Mouse (Mus musculus): ENCODE results near the gene Lpp. TPM values are rescaled to one million over a fixed set of nuclear protein-coding genes. Genes with fewer than 3 reads are reported as not detected.

The Lpp gene
- polyA plus RNA-seq, 1 experiment = not detected

GRCm38 (mm10) chr16:24766051-24766450, 372.7 kb downstream of the Lpp start:
- 89% methylated on average over 3 of the region's 3 CpGs for WGBS
- Histone ChIP-seq H3K4me3 (ENCODE audit: insufficient read depth, low read depth, low read length) (no peak overlapping the region), H3K4me1 (ENCODE audit: control insufficient read depth, insufficient read depth, low read length) (no peaks in the 10 kb centered on the region), H3K27ac (ENCODE audit: insufficient read depth, low read depth, low read length) (no peak overlapping the region)
- TF ChIP-seq CTCF (IDR thresholded peaks at IDR 0.05; ENCODE audit: insufficient read depth, low read depth, low read length) (no peak), POLR2A (IDR thresholded peaks at IDR 0.05; ENCODE audit: insufficient read depth, low read depth, low read length) (no peak)

- Histone ChIP-seq H3K4me3 (ENCODE audit: insufficient read depth, low read depth, low read length) (no peak overlapping the region), H3K27ac (ENCODE audit: insufficient read depth, low read depth, low read length) (no peak overlapping the region), H3K4me1 (ENCODE audit: control insufficient read depth, insufficient read depth, low read length) (no peaks in the 10 kb centered on the region)
- WGBS = 92% methylated on average over 2 of the region's 2 CpGs
- TF ChIP-seq CTCF (IDR thresholded peaks at IDR 0.05; ENCODE audit: insufficient read depth, low read depth, low read length) = no peak
- no peak for TF ChIP-seq POLR2A (IDR thresholded peaks at IDR 0.05; ENCODE audit: insufficient read depth, low read depth, low read length)
These were observed 373.3 kb downstream of the Lpp start for GRCm38 (mm10) chr16:24766596-24766995.

- TF ChIP-seq POLR2A (IDR thresholded peaks at IDR 0.05; ENCODE audit: insufficient read depth, low read depth, low read length) = no peak
- no peak for TF ChIP-seq CTCF (IDR thresholded peaks at IDR 0.05; ENCODE audit: insufficient read depth, low read depth, low read length)
These were observed 383.7 kb downstream of the Lpp start for GRCm38 (mm10) chr16:24777053-24777452.

GRCm38 (mm10) chr16:24778432-24779274, 385.3 kb downstream of the Lpp start:
- Histone ChIP-seq H3K27ac (ENCODE audit: insufficient read depth, low read depth, low read length) (no peak overlapping the region), H3K4me1 (ENCODE audit: control insufficient read depth, insufficient read depth, low read length) (no peaks in the 10 kb centered on the region), H3K4me3 (ENCODE audit: insufficient read depth, low read depth, low read length) (no peak overlapping the region)
- WGBS = 69% methylated on average over 8 of the region's 8 CpGs
- no peak for TF ChIP-seq POLR2A (IDR thresholded peaks at IDR 0.05; ENCODE audit: insufficient read depth, low read depth, low read length)
- no peak for TF ChIP-seq CTCF (IDR thresholded peaks at IDR 0.05; ENCODE audit: insufficient read depth, low read depth, low read length)

More at GRCm38 (mm10) chr16:24777053-24777452, 383.7 kb downstream of the Lpp start:
- Histone ChIP-seq H3K4me3 (ENCODE audit: insufficient read depth, low read depth, low read length) (no peak overlapping the region), H3K27ac (ENCODE audit: insufficient read depth, low read depth, low read length) (no peak overlapping the region), H3K4me1 (ENCODE audit: control insufficient read depth, insufficient read depth, low read length) (no peaks in the 10 kb centered on the region)
- WGBS = 92% methylated on average over 2 of the region's 2 CpGs

- no peak overlapping the region for H3K4me3 ChIP-seq (ENCODE audit: insufficient read depth, low read depth, low read length)
- no peak overlapping the region for H3K27ac ChIP-seq (ENCODE audit: insufficient read depth, low read depth, low read length)
- 63% methylated on average over 7 of the region's 7 CpGs for WGBS
- H3K4me1 ChIP-seq (ENCODE audit: control insufficient read depth, insufficient read depth, low read length) = no peaks in the 10 kb centered on the region
- TF ChIP-seq POLR2A (IDR thresholded peaks at IDR 0.05; ENCODE audit: insufficient read depth, low read depth, low read length) (no peak), CTCF (IDR thresholded peaks at IDR 0.05; ENCODE audit: insufficient read depth, low read depth, low read length) (no peak)
These were observed 387.2 kb downstream of the Lpp start for GRCm38 (mm10) chr16:24780545-24780944.

- Histone ChIP-seq H3K4me1 (ENCODE audit: control insufficient read depth, insufficient read depth, low read length) (no peaks in the 10 kb centered on the region), H3K4me3 (ENCODE audit: insufficient read depth, low read depth, low read length) (no peak overlapping the region), H3K27ac (ENCODE audit: insufficient read depth, low read depth, low read length) (no peak overlapping the region)
- 75% methylated on average over 3 of the region's 3 CpGs for WGBS
- TF ChIP-seq POLR2A (IDR thresholded peaks at IDR 0.05; ENCODE audit: insufficient read depth, low read depth, low read length) = no peak
- TF ChIP-seq CTCF (IDR thresholded peaks at IDR 0.05; ENCODE audit: insufficient read depth, low read depth, low read length) = no peak
These were observed 388.6 kb downstream of the Lpp start for GRCm38 (mm10) chr16:24781922-24782321.

GRCm38 (mm10) chr16:24785651-24786050, 392.3 kb downstream of the Lpp start:
- no peak overlapping the region for H3K4me3 ChIP-seq (ENCODE audit: insufficient read depth, low read depth, low read length)
- TF ChIP-seq CTCF (IDR thresholded peaks at IDR 0.05; ENCODE audit: insufficient read depth, low read depth, low read length) = no peak
- no peak for TF ChIP-seq POLR2A (IDR thresholded peaks at IDR 0.05; ENCODE audit: insufficient read depth, low read depth, low read length)
- no peaks in the 10 kb centered on the region for H3K4me1 ChIP-seq (ENCODE audit: control insufficient read depth, insufficient read depth, low read length)
- WGBS = 93% methylated on average over 1 of the region's 1 CpGs
- H3K27ac ChIP-seq (ENCODE audit: insufficient read depth, low read depth, low read length) = no peak overlapping the region

GRCm38 (mm10) chr16:24788973-24789372, 395.7 kb downstream of the Lpp start:
- Histone ChIP-seq H3K4me1 (ENCODE audit: control insufficient read depth, insufficient read depth, low read length) (no peaks in the 10 kb centered on the region), H3K27ac (ENCODE audit: insufficient read depth, low read depth, low read length) (no peak overlapping the region), H3K4me3 (ENCODE audit: insufficient read depth, low read depth, low read length) (no peak overlapping the region)
- TF ChIP-seq CTCF (IDR thresholded peaks at IDR 0.05; ENCODE audit: insufficient read depth, low read depth, low read length) = no peak
- no peak for TF ChIP-seq POLR2A (IDR thresholded peaks at IDR 0.05; ENCODE audit: insufficient read depth, low read depth, low read length)
- 95% methylated on average over 3 of the region's 3 CpGs for WGBS

GRCm38 (mm10) chr16:24791387-24791786, 398.1 kb downstream of the Lpp start:
- H3K27ac ChIP-seq (ENCODE audit: insufficient read depth, low read depth, low read length) = no peak overlapping the region
- 83% methylated on average over 1 of the region's 1 CpGs for WGBS
- no peak overlapping the region for H3K4me3 ChIP-seq (ENCODE audit: insufficient read depth, low read depth, low read length)
- no peak for TF ChIP-seq POLR2A (IDR thresholded peaks at IDR 0.05; ENCODE audit: insufficient read depth, low read depth, low read length)
- TF ChIP-seq CTCF (IDR thresholded peaks at IDR 0.05; ENCODE audit: insufficient read depth, low read depth, low read length) = no peak
- H3K4me1 ChIP-seq (ENCODE audit: control insufficient read depth, insufficient read depth, low read length) = no peaks in the 10 kb centered on the region
